Mouse (Mus musculus) testis, adult 2 months (tissue): ENCODE data around the gene 1810062G17Rik. TPM values are rescaled to one million over a fixed set of nuclear protein-coding genes. Genes with fewer than 3 reads are reported as not detected.

Experiments used
- H3K27ac ChIP-seq: fragments of 200-500 bp; 2 replicates; pipeline ENCODE4 v1.5.1; 2012; ENCODE audit warnings: low read depth, low read length; ENCODE audit not compliant: control insufficient read depth, insufficient read depth
- H3K27me3 ChIP-seq: fragments of 200-500 bp; 2 replicates; pipeline ENCODE4 v1.6.1; 2012; ENCODE audit warnings: mild to moderate bottlenecking, low read length, moderate library complexity; ENCODE audit not compliant: control insufficient read depth, insufficient read depth
- H3K36me3 ChIP-seq: fragments of 200-500 bp; 2 replicates; pipeline ENCODE4 v1.6.1; 2012; ENCODE audit warnings: mild to moderate bottlenecking, low read length; ENCODE audit not compliant: control insufficient read depth, insufficient read depth
- H3K4me1 ChIP-seq: fragments of 200-500 bp; 2 replicates; pipeline ENCODE4 v1.6.1; 2012; ENCODE audit warnings: low read length; ENCODE audit not compliant: control insufficient read depth, insufficient read depth
- H3K4me3 ChIP-seq: fragments of 200-500 bp; 2 replicates; pipeline ENCODE4 v1.5.1; 2012; ENCODE audit warnings: low read depth, mild to moderate bottlenecking, low read length, moderate library complexity, mixed read lengths; ENCODE audit not compliant: control insufficient read depth
- CTCF ChIP-seq: fragments of 200-500 bp; IDR thresholded peaks from 2 replicates; pipeline ENCODE4 v1.5.1; 2012; ENCODE audit warnings: low read depth, mild to moderate bottlenecking, inconsistent platforms, low read length, moderate library complexity; ENCODE audit not compliant: control insufficient read depth, insufficient read depth, insufficient replicate concordance
- POLR2A ChIP-seq: fragments of 200-500 bp; IDR thresholded peaks from 2 replicates; pipeline ENCODE4 v1.6.1; 2012; ENCODE audit warnings: low read depth, mild to moderate bottlenecking, inconsistent platforms, low read length, moderate library complexity; ENCODE audit not compliant: control insufficient read depth
- polyA plus RNA-seq: library from polyadenylated mRNA; depleted of rRNA; stranded (reverse); fragments of >200 nt; gene quantifications from 2 replicates; pipeline ENCODE4 v1.2.3, GENCODE M21; 2012

Gene 1810062G17Rik
- polyA plus RNA-seq, 1 experiment, result 0.40 TPM

DNA sequence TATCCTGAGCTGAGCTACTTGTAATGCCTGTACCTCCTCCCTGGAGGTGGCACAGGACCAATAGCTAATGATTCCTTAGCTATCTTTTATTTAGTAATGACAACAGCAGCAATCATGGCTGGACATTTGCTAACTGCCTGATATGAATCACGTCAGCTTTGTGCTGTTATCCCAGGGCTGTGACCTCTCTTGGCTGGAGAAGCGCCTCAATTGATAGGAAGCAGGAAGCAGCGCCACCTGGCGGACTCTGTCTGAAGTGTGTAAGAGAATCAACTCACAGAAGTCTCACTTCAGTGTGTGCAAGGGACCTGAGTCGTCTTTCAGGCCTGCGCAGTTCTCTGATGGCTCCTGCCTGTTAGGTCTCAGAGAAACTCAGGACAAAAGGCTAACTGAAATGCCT, 19.7 kb downstream of the 1810062G17Rik start:
- H3K4me3 ChIP-seq, result peak overlapping the region; percentile 26
- H3K27me3 ChIP-seq, result no peaks in the 10 kb centered on the region
- H3K27ac ChIP-seq, result no peak overlapping the region
- TF ChIP-seq CTCF (peak; percentile 88), POLR2A (no peak)
- H3K4me1 ChIP-seq, result peaks cover 4% of the 10 kb centered on the region
- H3K36me3 ChIP-seq, result no peaks in the 10 kb centered on the region

DNA sequence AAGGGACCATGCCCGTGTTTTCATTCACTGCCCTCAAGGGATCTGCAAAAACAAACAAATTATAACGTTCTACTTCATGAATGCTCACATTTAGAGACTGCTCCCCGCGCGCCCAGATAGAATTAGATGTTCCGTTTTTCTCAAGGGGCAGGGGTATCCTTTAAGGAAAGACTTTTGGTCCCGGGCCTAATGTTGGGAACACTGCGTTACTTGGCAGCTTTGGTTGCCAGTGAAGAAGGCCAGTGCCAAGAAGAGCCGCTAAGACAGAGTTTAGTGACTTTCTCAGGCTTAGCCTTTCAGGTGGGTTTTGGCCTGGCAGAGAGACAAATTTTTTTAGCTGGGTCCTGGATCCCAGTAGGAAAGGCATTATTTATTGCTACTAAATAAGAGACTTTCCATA, 20.5 kb downstream of the 1810062G17Rik start:
- TF ChIP-seq CTCF, result no peak
- TF ChIP-seq POLR2A, result no peak
- Histone ChIP-seq H3K4me3 (no peak overlapping the region), H3K36me3 (no peaks in the 10 kb centered on the region), H3K27ac (no peak overlapping the region), H3K4me1 (peaks cover 4% of the 10 kb centered on the region), H3K27me3 (no peaks in the 10 kb centered on the region)

DNA sequence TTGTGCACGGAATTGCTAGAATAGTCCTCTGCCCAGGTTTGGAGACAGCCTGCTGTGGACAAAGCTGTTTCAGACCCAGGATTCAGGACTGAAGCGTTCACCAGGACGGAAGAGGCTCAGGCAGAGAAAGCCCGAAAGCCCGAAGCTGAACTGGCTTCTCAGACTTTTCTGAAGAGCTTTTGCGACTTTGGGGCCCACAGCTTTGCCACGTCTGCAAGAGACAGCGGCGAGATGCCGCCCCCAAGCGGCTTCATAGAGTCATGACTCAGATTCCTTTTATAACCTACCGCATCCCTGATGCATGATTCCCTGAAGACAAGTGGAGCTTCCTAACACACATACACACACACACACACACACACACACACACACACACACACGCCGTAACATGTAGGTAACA, 21.0 kb downstream of the 1810062G17Rik start:
- TF ChIP-seq POLR2A (no peak), CTCF (peak; percentile 45; the same call in 1 of the 2 replicates)
- H3K27ac ChIP-seq, result no peak overlapping the region
- H3K36me3 ChIP-seq, result no peaks in the 10 kb centered on the region
- no peak overlapping the region for H3K4me3 ChIP-seq
- peaks cover 4% of the 10 kb centered on the region for H3K4me1 ChIP-seq
- no peaks in the 10 kb centered on the region for H3K27me3 ChIP-seq

DNA sequence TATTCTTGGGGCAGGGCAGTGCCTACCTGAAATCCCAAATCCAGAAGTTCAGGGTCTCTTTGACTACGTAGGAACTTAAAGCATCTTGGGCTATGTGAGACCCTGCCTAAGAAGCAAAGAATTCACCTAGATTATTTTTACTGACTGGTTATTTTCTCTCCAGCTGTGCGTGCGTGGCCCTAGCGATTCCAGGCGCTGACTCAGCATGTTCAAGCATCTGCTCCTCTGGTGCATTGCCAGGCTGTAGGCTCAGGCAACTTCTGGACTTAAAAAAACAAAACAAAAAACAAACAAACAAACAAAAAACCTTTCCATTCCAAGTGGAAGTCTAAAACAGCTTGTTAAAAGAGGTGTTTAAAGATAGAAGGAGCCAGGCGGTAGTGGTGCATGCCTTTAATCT, 22.5 kb downstream of the 1810062G17Rik start:
- Histone ChIP-seq H3K4me1 (peaks cover 4% of the 10 kb centered on the region), H3K27ac (no peak overlapping the region), H3K36me3 (no peaks in the 10 kb centered on the region), H3K27me3 (no peaks in the 10 kb centered on the region), H3K4me3 (no peak overlapping the region)
- TF ChIP-seq CTCF, result no peak
- no peak for TF ChIP-seq POLR2A

DNA sequence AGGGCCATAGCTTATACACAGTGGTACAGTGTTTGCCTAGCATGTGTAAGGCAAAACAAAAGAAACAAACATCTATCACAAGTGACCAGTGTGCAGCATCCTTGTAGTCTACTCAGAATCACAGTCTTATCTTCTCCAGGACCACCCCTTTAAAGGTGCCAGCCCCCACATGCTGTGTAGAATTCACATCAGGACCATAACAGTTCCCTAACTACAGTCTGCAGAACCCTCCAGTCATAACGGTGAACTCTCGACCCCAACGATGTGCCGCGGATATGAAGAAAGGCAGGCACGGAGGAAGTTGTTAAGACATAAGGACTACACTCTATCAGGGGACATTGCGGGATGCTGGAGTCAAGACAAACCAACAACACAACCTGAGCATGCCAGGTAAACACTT, 23.7 kb downstream of the 1810062G17Rik start:
- TF ChIP-seq POLR2A (no peak), CTCF (no peak)
- H3K4me3 ChIP-seq, result no peak overlapping the region
- no peak overlapping the region for H3K27ac ChIP-seq

DNA sequence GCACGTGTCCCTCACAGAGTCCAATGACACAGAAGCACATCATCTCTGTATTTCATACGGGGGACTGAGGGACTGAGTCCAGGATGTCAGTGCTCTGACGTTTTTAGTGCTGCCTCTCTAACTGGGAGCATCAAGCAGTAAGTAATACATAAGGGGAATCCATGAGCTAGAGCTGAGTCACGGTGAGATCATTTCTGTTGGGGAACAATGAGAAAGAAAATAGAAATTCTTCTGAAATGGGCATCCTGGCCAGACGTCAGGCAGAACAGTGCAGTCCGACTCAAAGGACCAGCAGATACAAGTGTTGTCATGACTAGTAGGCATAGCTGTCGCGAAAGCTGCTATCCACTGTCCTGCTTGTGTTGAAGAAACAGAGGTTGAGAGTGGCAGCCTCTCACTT, 25.2 kb downstream of the 1810062G17Rik start:
- Histone ChIP-seq H3K36me3 (no peaks in the 10 kb centered on the region), H3K27me3 (no peaks in the 10 kb centered on the region), H3K4me3 (no peak overlapping the region), H3K4me1 (peaks cover 4% of the 10 kb centered on the region; the same call in 1 of the 2 replicates), H3K27ac (no peak overlapping the region)
- TF ChIP-seq POLR2A (no peak), CTCF (no peak)

More for the DNA sequence above, 23.7 kb downstream of the 1810062G17Rik start:
- no peaks in the 10 kb centered on the region for H3K36me3 ChIP-seq
- peaks cover 4% of the 10 kb centered on the region for H3K4me1 ChIP-seq
- no peaks in the 10 kb centered on the region for H3K27me3 ChIP-seq

DNA sequence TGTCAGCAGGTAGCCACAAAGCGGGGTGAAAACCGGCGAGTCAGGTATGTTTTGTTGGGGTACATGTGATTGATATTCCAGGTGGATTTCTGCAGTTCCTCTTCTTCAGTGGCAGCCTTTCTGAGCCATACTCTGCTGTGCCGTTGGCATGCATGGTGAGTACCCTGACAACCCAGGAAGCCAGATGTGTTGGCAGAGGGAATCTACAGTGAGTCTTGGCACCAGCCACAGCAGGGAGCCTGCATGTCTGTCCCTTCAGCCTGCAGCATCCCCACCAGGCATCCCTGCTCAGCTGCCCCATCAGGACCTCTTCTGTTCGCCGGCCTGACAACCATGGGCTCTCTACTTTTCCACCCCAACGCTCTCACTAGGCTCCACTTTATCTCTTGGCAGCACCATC, 25.8 kb downstream of the 1810062G17Rik start:
- H3K4me1 ChIP-seq, result peaks cover 2% of the 10 kb centered on the region; the same call in 1 of the 2 replicates

DNA sequence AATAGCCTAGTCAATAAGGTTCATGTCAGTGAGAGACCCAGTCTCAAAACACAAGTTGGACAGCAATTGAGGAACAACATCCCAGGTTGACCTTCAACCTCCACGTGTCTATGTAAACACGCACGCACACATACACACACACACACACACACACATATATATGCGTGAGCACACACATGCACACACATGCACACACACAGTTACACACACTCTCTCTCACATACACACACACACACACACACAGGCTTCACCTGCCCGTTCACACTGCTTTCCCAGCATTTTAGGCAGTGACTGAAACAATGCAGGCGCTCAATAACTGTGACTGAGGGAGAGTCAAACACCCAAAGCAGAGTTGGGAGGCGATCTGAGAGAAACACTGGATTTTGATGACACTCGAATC, 29.6 kb downstream of the 1810062G17Rik start:
- no peaks in the 10 kb centered on the region for H3K27me3 ChIP-seq
- H3K4me3 ChIP-seq, result no peak overlapping the region
- H3K27ac ChIP-seq, result no peak overlapping the region
- H3K36me3 ChIP-seq, result no peaks in the 10 kb centered on the region
- H3K4me1 ChIP-seq, result no peaks in the 10 kb centered on the region
- TF ChIP-seq POLR2A, result no peak
- TF ChIP-seq CTCF, result no peak

More for the DNA sequence above, 25.8 kb downstream of the 1810062G17Rik start:
- H3K27me3 ChIP-seq, result no peaks in the 10 kb centered on the region
- no peak overlapping the region for H3K4me3 ChIP-seq
- H3K27ac ChIP-seq, result no peak overlapping the region
- TF ChIP-seq CTCF (no peak), POLR2A (no peak)
- no peaks in the 10 kb centered on the region for H3K36me3 ChIP-seq
